Comparison of ENCODE assay signal across 9 mouse cellular contexts in the genomic region with DNA sequence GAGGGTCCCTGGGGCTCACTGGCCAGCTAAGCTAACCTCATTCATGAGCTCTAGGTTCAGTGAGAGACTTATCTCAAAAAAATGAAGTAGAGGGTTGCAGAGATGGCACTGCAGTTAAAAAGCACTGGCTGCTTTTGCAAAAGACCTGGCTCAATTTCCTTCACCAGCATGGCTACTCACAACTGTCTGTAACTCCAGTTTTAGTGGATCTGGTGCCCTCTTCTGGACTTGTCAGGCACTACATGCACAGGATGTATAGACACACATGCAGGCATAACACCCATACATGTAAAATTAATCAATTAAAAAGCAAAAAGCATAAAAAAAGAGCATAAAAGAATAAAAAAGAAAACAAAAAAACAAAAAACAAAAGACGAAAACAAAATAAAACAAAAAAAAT.
DNase-seq lines count a peak whose midpoint lies in the region; ATAC-seq and TF ChIP-seq lines count a peak whose summit lies in the region.
"Had no signal": no experiment of that assay in that cellular context is flagged by ENCODE, and none has a peak within 500 bp of the region (broad histone marks: within the 10 kb centered on the region; RNA-seq: fewer than 3 reads in every experiment).

No protein-coding gene starts in this region.

- DNase-seq in adrenal gland, postnatal 14 days = peak; percentile 24
- DNase-seq in adrenal gland, adult 18-20 months (ENCODE audit: low spot score in 2 of 2) = no peak
- DNase-seq in layer of hippocampus, adult 2 months (ENCODE audit: low spot score in 2 of 2) = no peak
- no peak for DNase-seq in layer of hippocampus, adult 9-10 months (ENCODE audit: low spot score)
- DNase-seq in ES-E14 (ENCODE audit: low read depth, low spot score) = no peak
- DNase-seq in retina, embryonic 14.5 days (ENCODE audit: low spot score) = peak; percentile 23
- no peak for DNase-seq in layer of hippocampus, postnatal 36 days

- no peak overlapping the region for H3K4me3 ChIP-seq in layer of hippocampus, adult 2 months
- no peak overlapping the region for H3K4me3 ChIP-seq in ES-E14 (ENCODE audit: insufficient read depth in 1 of 2, low read depth in 1 of 2, low read length in 2 of 2, poor library complexity in 1 of 2, severe bottlenecking in 1 of 2)

- no peaks in the 10 kb centered on the region for H3K36me3 ChIP-seq in ES-E14 (ENCODE audit: control insufficient read depth, insufficient read depth, low read length, poor library complexity, severe bottlenecking)

- no peaks in the 10 kb centered on the region for H3K9me3 ChIP-seq in ES-E14 (ENCODE audit: control insufficient read depth, insufficient read depth, low read depth, low read length)

- in situ Hi-C loops in ES-E14 (cut with MboI; ENCODE audit: low sequenced_read_pairs in 2 of 2, unreplicated experiment in 2 of 2) = loop anchor here (25.0 kb wide), 3 partner anchors 302 to 527 kb away; no protein-coding TSS in a partner anchor

- ATAC-seq in activated CD4-positive, CD25-positive, alpha-beta regulatory T cell, adult 4 months = no peak

- H3K9ac ChIP-seq in ES-E14 (ENCODE audit: insufficient read depth, low read depth, low read length, poor library complexity, severe bottlenecking) = no peak overlapping the region
- H3K9ac ChIP-seq: hindbrain, embryonic 14.5 days had no signal

- no peak overlapping the region for H3K27ac ChIP-seq in layer of hippocampus, adult 2 months
- H3K27ac ChIP-seq in ES-E14 (ENCODE audit: insufficient read depth, low read depth, low read length, poor library complexity, severe bottlenecking) = no peak overlapping the region
- H3K27ac ChIP-seq: hindbrain, embryonic 14.5 days had no signal

- no peaks in the 10 kb centered on the region; a peak in 1 of 4 replicates for H3K4me1 ChIP-seq in ES-E14 (ENCODE audit: control insufficient read depth in 2 of 2, insufficient read depth in 2 of 2, low read length in 2 of 2, poor library complexity in 1 of 2)

- peak; percentile 47 for TF ChIP-seq CTCF in layer of hippocampus, adult 2 months (conservative IDR thresholded peaks at IDR 0.05)

TF ChIP-seq in ES-E14, 5 proteins besides CTCF, POLR2A, EP300 and RAD21:
- peak; percentile 60; the same call in 1 of the 2 replicates for TF ChIP-seq ZC3H11A (IDR thresholded peaks at IDR 0.05; ENCODE audit: borderline replicate concordance, low read depth, low read length)
- TF ChIP-seq HCFC1 (IDR thresholded peaks at IDR 0.05; ENCODE audit: borderline replicate concordance, insufficient read depth, low read length) = no peak

Comparison
In these comparisons a context has a peak if more than half of its experiments do, and no peak if none do; other contexts are left out.
1. DNase-seq: peak in adrenal gland, postnatal 14 days (single experiment) and retina, embryonic 14.5 days (single experiment); none in adrenal gland, adult 18-20 months (0 of 2), layer of hippocampus, adult 2 months (0 of 2), layer of hippocampus, adult 9-10 months (single experiment), ES-E14 (single experiment) and layer of hippocampus, postnatal 36 days (0 of 2).